Mouse (Mus musculus) adrenal gland, postnatal 10 days (tissue): ENCODE data around the gene Zkscan7. TPM values are rescaled to one million over a fixed set of nuclear protein-coding genes. Genes with fewer than 3 reads are reported as not detected.

Source experiments
- DNase-seq: peaks from one replicate; pipeline ENCODE4 v3.0.0; 2021; ENCODE audit warnings: mixed read lengths
- total RNA-seq, 2 experiments: library from RNA; stranded (reverse); gene quantifications; 2 replicates each; pipeline ENCODE4 v1.2.3; 2021

Gene Zkscan7
- total RNA-seq, 2 experiments from 2014 or later = 8.5 to 12.5 TPM

- DNase-seq = peak; percentile 66
These were observed 17.4 kb downstream of the Zkscan7 start for GRCm38 (mm10) chr9:122902717-122903535.

- DNase-seq = no peak
These were observed 37.0 kb downstream of the Zkscan7 start for GRCm38 (mm10) chr9:122922436-122922835.

- peak; percentile 75 for DNase-seq
These were observed 37.5 kb downstream of the Zkscan7 start, which contains the start of gene Zfp105 for GRCm38 (mm10) chr9:122922936-122923381. Gene Zfp105, plus strand, starts transcription at chr9:122923072.

- no peak for DNase-seq
These were observed 43.4 kb downstream of the Zkscan7 start for GRCm38 (mm10) chr9:122928915-122929314.

Other genes with a start within 250 kb of the Zkscan7 start
- not detected for gene Topaz1, start 138.3 kb upstream of the Zkscan7 start, total RNA-seq
- gene Tcaim, start 80.1 kb upstream of the Zkscan7 start, total RNA-seq = 10 to 100 TPM; 14.2 to 19.0 TPM
- not detected for gene Gm35549, start 41.6 kb upstream of the Zkscan7 start, total RNA-seq
- 100 to 1,000 TPM in 1 of 2 experiments, 10 to 100 TPM in 1; 93.7 to 136 TPM for gene Zfp445, start 19.7 kb upstream of the Zkscan7 start, total RNA-seq
- gene Zfp105, start 37.4 kb downstream of the Zkscan7 start, total RNA-seq = 1 to 10 TPM; 5.6 to 5.9 TPM
- gene 1110059G10Rik, start 65.3 kb downstream of the Zkscan7 start, total RNA-seq = 10 to 100 TPM; 28.0 to 28.3 TPM
- 10 to 100 TPM; 11.3 to 15.4 TPM for gene Kif15, start 65.4 kb downstream of the Zkscan7 start, total RNA-seq
- gene Tmem42, start 135.6 kb downstream of the Zkscan7 start, total RNA-seq = 10 to 100 TPM; 15.0 to 18.4 TPM
- under 1 TPM; 0.21 to 0.82 TPM for gene Tgm4, start 149.0 kb downstream of the Zkscan7 start, total RNA-seq
- 10 to 100 TPM; 54.8 to 61.9 TPM for gene Zdhhc3, start 227.5 kb downstream of the Zkscan7 start, total RNA-seq
- 10 to 100 TPM; 40.7 to 44.3 TPM for gene Exosc7, start 227.5 kb downstream of the Zkscan7 start, total RNA-seq